Mouse (Mus musculus): ENCODE measurements around the gene Polr2m.
"Not testable (repeated sequence)": the region's sequence is repeated elsewhere in the genome, so short reads cannot be mapped to it uniquely, and the experiment has no call there.

Polr2m gene

GRCm38 (mm10) chr9:71485475-71486094, at the start of gene Polr2m:
Polr2m (minus strand) TSS chr9:71485935.
- peak; percentile 97 for DNase-seq

- no peak for DNase-seq
These were observed 49.3 kb upstream of the Polr2m start for GRCm38 (mm10) chr9:71535036-71535435.

GRCm38 (mm10) chr9:71529960-71530359, 44.2 kb upstream of the Polr2m start:
- DNase-seq = no peak

GRCm38 (mm10) chr9:71527438-71527837, 41.7 kb upstream of the Polr2m start:
- peak; percentile 77 for DNase-seq

GRCm38 (mm10) chr9:71523901-71524300, 38.2 kb upstream of the Polr2m start:
- no peak for DNase-seq

GRCm38 (mm10) chr9:71519836-71520235, 34.1 kb upstream of the Polr2m start:
- DNase-seq = no peak

GRCm38 (mm10) chr9:71517487-71517886, 31.8 kb upstream of the Polr2m start:
- DNase-seq = no peak

GRCm38 (mm10) chr9:71515862-71516261, 30.1 kb upstream of the Polr2m start:
- no peak for DNase-seq

- DNase-seq = peak; percentile 24
These were observed 27.8 kb upstream of the Polr2m start for GRCm38 (mm10) chr9:71513566-71513965.

- DNase-seq = peak; percentile 16
These were observed 27.2 kb upstream of the Polr2m start for GRCm38 (mm10) chr9:71512899-71513298.

GRCm38 (mm10) chr9:71498391-71499182, 12.9 kb upstream of the Polr2m start:
- no peak for DNase-seq

GRCm38 (mm10) chr9:71496637-71497036, 10.9 kb upstream of the Polr2m start:
- no peak for DNase-seq

- no peak for DNase-seq
These were observed 8.0 kb upstream of the Polr2m start for GRCm38 (mm10) chr9:71493771-71494170.

- DNase-seq = no peak
These were observed 6.7 kb upstream of the Polr2m start for GRCm38 (mm10) chr9:71492296-71493025.

- DNase-seq = no peak
These were observed 4.3 kb upstream of the Polr2m start for GRCm38 (mm10) chr9:71490076-71490475.

- no peak for DNase-seq
These were observed 392 bp upstream of the Polr2m start for GRCm38 (mm10) chr9:71486127-71486526.

- no peak for DNase-seq
These were observed 762 bp downstream of the Polr2m start for GRCm38 (mm10) chr9:71484871-71485474.

GRCm38 (mm10) chr9:71483872-71484271, 1.9 kb downstream of the Polr2m start:
- not testable (repeated sequence) for DNase-seq

GRCm38 (mm10) chr9:71480305-71480704, 5.4 kb downstream of the Polr2m start:
- no peak for DNase-seq

- no peak for DNase-seq
These were observed 6.3 kb downstream of the Polr2m start for GRCm38 (mm10) chr9:71479413-71479812.

- no peak for DNase-seq
These were observed 7.1 kb downstream of the Polr2m start for GRCm38 (mm10) chr9:71478596-71478995.

GRCm38 (mm10) chr9:71476601-71477000, 9.1 kb downstream of the Polr2m start:
- DNase-seq = no peak

- DNase-seq = no peak
These were observed 10.2 kb downstream of the Polr2m start for GRCm38 (mm10) chr9:71475536-71475935.

Data from embryo, embryonic 11 days (tissue).